Mouse (Mus musculus) intestine, postnatal 0 days (tissue): ENCODE measurements around the gene Itpkb. TPM values are rescaled to one million over a fixed set of nuclear protein-coding genes. Genes with fewer than 3 reads are reported as not detected.
A peak's percentile ranks its signal among the peaks of the same experiment; 100 is the strongest.

Experiments used
- ATAC-seq: fragments of 200-750 bp; cut with Nextera tagmentation; 2 replicates; pipeline ENCODE4 v1.8.0; 2017; ENCODE audit warnings: mild to moderate bottlenecking, moderate TSS enrichment, moderate library complexity
- H3K27ac ChIP-seq: fragments of 300-500 bp; sonication (generic); 2 replicates; pipeline ENCODE4 v1.5.1; 2014; ENCODE audit warnings: mild to moderate bottlenecking, low read depth, low read length, moderate library complexity
- H3K27me3 ChIP-seq: fragments of 300-500 bp; sonication (generic); replicated peaks from 2 replicates; pipeline ENCODE4 v1.6.1; 2014; ENCODE audit warnings: low read length, mixed read lengths; ENCODE audit not compliant: control insufficient read depth, insufficient read depth
- H3K36me3 ChIP-seq: fragments of 300-500 bp; sonication (generic); 2 replicates; pipeline ENCODE4 v1.6.1; 2014; ENCODE audit warnings: mild to moderate bottlenecking, moderate library complexity; ENCODE audit not compliant: control insufficient read depth, insufficient read depth
- H3K4me1 ChIP-seq: fragments of 300-500 bp; sonication (generic); replicated peaks from 2 replicates; pipeline ENCODE4 v1.6.1; 2014; ENCODE audit warnings: antibody characterized with exemption, low read length, mixed read lengths; ENCODE audit not compliant: control insufficient read depth, insufficient read depth
- H3K4me2 ChIP-seq: fragments of 300-500 bp; sonication (generic); replicated peaks from 2 replicates; pipeline ENCODE4 v1.6.1; 2014; ENCODE audit warnings: low read depth, mild to moderate bottlenecking, moderate library complexity
- H3K4me3 ChIP-seq: fragments of 300-500 bp; sonication (generic); 2 replicates; pipeline ENCODE4 v1.5.1; 2014; ENCODE audit warnings: low read depth, low read length
- H3K9ac ChIP-seq: fragments of 300-500 bp; sonication (generic); 2 replicates; pipeline ENCODE4 v1.6.1; 2014; ENCODE audit warnings: mild to moderate bottlenecking, low read depth, low read length
- H3K9me3 ChIP-seq: fragments of 300-500 bp; sonication (generic); 2 replicates; pipeline ENCODE4 v1.6.1; 2016; ENCODE audit warnings: mixed run types; ENCODE audit not compliant: control insufficient read depth
- CTCF ChIP-seq: sonication (generic); IDR thresholded peaks from 2 replicates; pipeline ENCODE4 v1.5.1; 2016; ENCODE audit warnings: low read depth, mild to moderate bottlenecking, control low read depth, antibody characterized with exemption, moderate library complexity
- WGBS: fragments of 180-500 bp; shearing (Covaris S2); extraction: QIAGEN DNeasy Blood & Tissue Kit; methylation state at CpG from one replicate; pipeline ENCODE4 v1.1.7; 2014; 5-methylcytosine and 5-hydroxymethylcytosine counted together
- polyA plus RNA-seq: library from polyadenylated mRNA; unstranded; fragments of >200 nt; fragmentation: Nextera tagmentation; extraction: Ambion mirVana; gene quantifications from 2 replicates; pipeline ENCODE4 v1.2.1, GENCODE M21; 2015

Gene Itpkb
- polyA plus RNA-seq, 1 experiment from 2014 or later, result 2.3 TPM

- Histone ChIP-seq H3K36me3 (no peaks in the 10 kb centered on the region), H3K4me2 (no peak overlapping the region), H3K27me3 (peaks cover 8% of the 10 kb centered on the region; the same call in 1 of the 2 replicates), H3K9me3 (no peaks in the 10 kb centered on the region), H3K4me3 (no peak overlapping the region), H3K27ac (no peak overlapping the region), H3K4me1 (no peaks in the 10 kb centered on the region), H3K9ac (no peak overlapping the region)
- no peak for TF ChIP-seq CTCF
- WGBS, result 69% methylated on average over 12 of the region's 12 CpGs
- no peak for ATAC-seq
These were observed 101.5 kb downstream of the Itpkb start for GRCm38 (mm10) chr1:180431833-180432232.

- no peak overlapping the region for H3K27ac ChIP-seq
- H3K9me3 ChIP-seq, result no peaks in the 10 kb centered on the region
- no peak overlapping the region for H3K4me3 ChIP-seq
- WGBS, result 8% methylated on average over 16 of the region's 16 CpGs
- TF ChIP-seq CTCF, result no peak
- peaks cover 8% of the 10 kb centered on the region; the same call in 1 of the 2 replicates for H3K27me3 ChIP-seq
- ATAC-seq, result no peak
- H3K4me1 ChIP-seq, result no peaks in the 10 kb centered on the region
- peak overlapping the region; percentile 14 for H3K4me2 ChIP-seq
- no peaks in the 10 kb centered on the region for H3K36me3 ChIP-seq
- H3K9ac ChIP-seq, result no peak overlapping the region
These were observed 102.8 kb downstream of the Itpkb start for GRCm38 (mm10) chr1:180433098-180433538.

GRCm38 (mm10) chr1:180433796-180434566, 103.7 kb downstream of the Itpkb start:
- H3K4me3 ChIP-seq, result no peak overlapping the region
- peak; percentile 64 for ATAC-seq
- H3K9me3 ChIP-seq, result no peaks in the 10 kb centered on the region
- no peak overlapping the region for H3K27ac ChIP-seq
- H3K27me3 ChIP-seq, result peaks cover 8% of the 10 kb centered on the region; the same call in 1 of the 2 replicates
- H3K36me3 ChIP-seq, result no peaks in the 10 kb centered on the region
- 16% methylated on average over 7 of the region's 7 CpGs for WGBS
- H3K4me2 ChIP-seq, result no peak overlapping the region
- no peak overlapping the region for H3K9ac ChIP-seq
- H3K4me1 ChIP-seq, result no peaks in the 10 kb centered on the region
- peak; percentile 98 for TF ChIP-seq CTCF

- no peak for TF ChIP-seq CTCF
- WGBS, result 8% methylated on average over 9 of the region's 9 CpGs
- no peaks in the 10 kb centered on the region for H3K36me3 ChIP-seq
- H3K27me3 ChIP-seq, result peaks cover 8% of the 10 kb centered on the region; the same call in 1 of the 2 replicates
- no peaks in the 10 kb centered on the region for H3K9me3 ChIP-seq
- no peak overlapping the region for H3K4me2 ChIP-seq
- no peak overlapping the region for H3K9ac ChIP-seq
- 0 out of 2 replicates have a peak, but pooled peaks have one; percentile 23 for ATAC-seq
- no peaks in the 10 kb centered on the region for H3K4me1 ChIP-seq
- no peak overlapping the region for H3K4me3 ChIP-seq
- H3K27ac ChIP-seq, result no peak overlapping the region
These were observed 104.6 kb downstream of the Itpkb start for GRCm38 (mm10) chr1:180434925-180435324.

- no peaks in the 10 kb centered on the region for H3K27me3 ChIP-seq
- no peak for ATAC-seq
- H3K4me3 ChIP-seq, result no peak overlapping the region
- H3K27ac ChIP-seq, result no peak overlapping the region
- no peaks in the 10 kb centered on the region for H3K4me1 ChIP-seq
- WGBS, result 69% methylated on average over 4 of the region's 4 CpGs
- H3K4me2 ChIP-seq, result no peak overlapping the region
- H3K36me3 ChIP-seq, result no peaks in the 10 kb centered on the region
- no peak overlapping the region for H3K9ac ChIP-seq
- H3K9me3 ChIP-seq, result no peaks in the 10 kb centered on the region
- TF ChIP-seq CTCF, result no peak
These were observed 109.2 kb downstream of the Itpkb start for GRCm38 (mm10) chr1:180439496-180439895.

GRCm38 (mm10) chr1:180444411-180444810, 114.1 kb downstream of the Itpkb start:
- TF ChIP-seq CTCF, result no peak
- Histone ChIP-seq H3K9ac (no peak overlapping the region), H3K4me3 (no peak overlapping the region), H3K4me2 (no peak overlapping the region), H3K27ac (no peak overlapping the region), H3K4me1 (no peaks in the 10 kb centered on the region), H3K27me3 (no peaks in the 10 kb centered on the region), H3K9me3 (no peaks in the 10 kb centered on the region), H3K36me3 (no peaks in the 10 kb centered on the region)
- WGBS, result 62% methylated on average over 3 of the region's 3 CpGs
- no peak for ATAC-seq
